Mouse (Mus musculus) G1E (cell line): Measurements from ENCODE around the gene Ak4.

Experiments
- CTCF ChIP-seq: IDR thresholded peaks from 2 replicates; pipeline ENCODE4 v1.5.1; 2012; ENCODE audit warnings: low read depth, low read length, inconsistent platforms, mixed read lengths
- GATA1 ChIP-seq: IDR thresholded peaks from 2 replicates; pipeline ENCODE4 v1.6.1; 2012; ENCODE audit warnings: borderline replicate concordance, low read length, inconsistent platforms, mixed read lengths
- GATA2 ChIP-seq: IDR thresholded peaks from 2 replicates; pipeline ENCODE4 v1.6.1; 2012; ENCODE audit warnings: low read depth, low read length, inconsistent platforms, borderline replicate concordance
- POLR2AphosphoS5 ChIP-seq: IDR thresholded peaks from 2 replicates; pipeline ENCODE4 v1.6.1; 2012; ENCODE audit warnings: low read depth, low read length, inconsistent platforms; ENCODE audit not compliant: insufficient replicate concordance
- TAL1 ChIP-seq: conservative IDR thresholded peaks from 2 replicates; pipeline ENCODE4 v1.6.1; 2012; ENCODE audit warnings: low read depth, low read length, inconsistent platforms, mixed read lengths

- TF ChIP-seq CTCF (no peak), GATA1 (no peak), TAL1 (no peak), POLR2AphosphoS5 (no peak), GATA2 (no peak)
These were observed 71.3 kb downstream of the Ak4 start for GRCm38 (mm10) chr4:101490320-101490917.
